Mouse (Mus musculus) lung, adult 2 months (tissue): ENCODE results near the gene Larp4b.

Source experiments
- CTCF ChIP-seq: fragments of 200-500 bp; IDR thresholded peaks from 2 replicates; pipeline ENCODE4 v1.5.1; 2011; ENCODE audit warnings: mild to moderate bottlenecking, low read length, control low read depth; ENCODE audit not compliant: insufficient read depth
- POLR2A ChIP-seq: fragments of 200-500 bp; IDR thresholded peaks from 2 replicates; pipeline ENCODE4 v1.6.1; 2011; ENCODE audit warnings: low read depth, mild to moderate bottlenecking, control low read depth, low read length, borderline replicate concordance; ENCODE audit errors: extremely low read depth

DNA sequence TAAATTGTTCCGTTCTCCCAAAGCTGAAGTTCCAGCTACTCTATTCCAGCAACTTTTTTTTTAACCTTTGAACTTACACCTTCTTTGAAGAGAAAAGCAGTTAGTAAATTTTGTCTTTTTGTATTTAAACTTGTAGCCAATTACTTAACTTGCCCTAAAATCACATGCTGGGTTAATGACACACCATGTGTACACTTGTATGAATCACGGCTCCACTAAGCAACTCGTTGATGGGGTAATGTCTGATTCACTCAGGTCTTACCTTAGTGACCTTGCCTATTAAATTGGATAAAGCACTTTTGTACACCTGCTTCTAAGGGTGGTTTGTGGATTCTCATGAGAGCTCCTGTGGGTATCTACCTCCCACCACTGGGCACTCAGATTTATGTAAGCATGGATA lies 74.2 kb downstream of the Larp4b start:
- TF ChIP-seq POLR2A = no peak
- no peak for TF ChIP-seq CTCF
